Mouse (Mus musculus): Measurements from ENCODE around the gene Cdh4.

Cdh4 gene

GRCm38 (mm10) chr2:179733141-179733831 lies 291.1 kb downstream of the Cdh4 start:
- no peak for DNase-seq (ENCODE audit: low spot score)

GRCm38 (mm10) chr2:179742419-179742818 lies 300.2 kb downstream of the Cdh4 start:
- DNase-seq (ENCODE audit: low spot score) = no peak

- no peak for DNase-seq (ENCODE audit: low spot score)
Measured at GRCm38 (mm10) chr2:179742828-179743227, 300.6 kb downstream of the Cdh4 start.

GRCm38 (mm10) chr2:179746491-179746890 lies 304.3 kb downstream of the Cdh4 start:
- no peak for DNase-seq (ENCODE audit: low spot score)

GRCm38 (mm10) chr2:179749399-179749798 lies 307.2 kb downstream of the Cdh4 start:
- no peak for DNase-seq (ENCODE audit: low spot score)

- no peak for DNase-seq (ENCODE audit: low spot score)
Measured at GRCm38 (mm10) chr2:179753811-179754210, 311.6 kb downstream of the Cdh4 start.

GRCm38 (mm10) chr2:179754776-179755175 lies 312.5 kb downstream of the Cdh4 start:
- DNase-seq (ENCODE audit: low spot score) = no peak

- DNase-seq (ENCODE audit: low spot score) = no peak
Measured at GRCm38 (mm10) chr2:179761718-179762441, 319.6 kb downstream of the Cdh4 start.

- no peak for DNase-seq (ENCODE audit: low spot score)
Measured at GRCm38 (mm10) chr2:179762521-179763305, 320.5 kb downstream of the Cdh4 start.

- no peak for DNase-seq (ENCODE audit: low spot score)
Measured at GRCm38 (mm10) chr2:179764460-179764859, 322.2 kb downstream of the Cdh4 start.

- DNase-seq (ENCODE audit: low spot score) = no peak
Measured at GRCm38 (mm10) chr2:179766664-179767526, 324.7 kb downstream of the Cdh4 start.

GRCm38 (mm10) chr2:179767527-179767849 lies 325.3 kb downstream of the Cdh4 start:
- no peak for DNase-seq (ENCODE audit: low spot score)

- peak; percentile 13 for DNase-seq (ENCODE audit: low spot score)
Measured at GRCm38 (mm10) chr2:179769137-179769536, 326.9 kb downstream of the Cdh4 start.

- no peak for DNase-seq (ENCODE audit: low spot score)
Measured at GRCm38 (mm10) chr2:179769943-179770342, 327.7 kb downstream of the Cdh4 start.

- no peak for DNase-seq (ENCODE audit: low spot score)
Measured at GRCm38 (mm10) chr2:179774440-179775110, 332.3 kb downstream of the Cdh4 start.

- no peak for DNase-seq (ENCODE audit: low spot score)
Measured at GRCm38 (mm10) chr2:179775999-179776705, 333.9 kb downstream of the Cdh4 start.

GRCm38 (mm10) chr2:179779266-179779665 lies 337.0 kb downstream of the Cdh4 start:
- no peak for DNase-seq (ENCODE audit: low spot score)

GRCm38 (mm10) chr2:179780961-179781360 lies 338.7 kb downstream of the Cdh4 start:
- no peak for DNase-seq (ENCODE audit: low spot score)

GRCm38 (mm10) chr2:179787256-179787655 lies 345.0 kb downstream of the Cdh4 start:
- no peak for DNase-seq (ENCODE audit: low spot score)

GRCm38 (mm10) chr2:179787797-179788196 lies 345.6 kb downstream of the Cdh4 start:
- no peak for DNase-seq (ENCODE audit: low spot score)

- DNase-seq (ENCODE audit: low spot score) = no peak
Measured at GRCm38 (mm10) chr2:179790684-179791083, 348.5 kb downstream of the Cdh4 start.

Measured in ovary, postnatal 10 days (tissue).